27 mouse cellular contexts compared by ENCODE assay signal in genomic region chr17:68764329-68764880, GRCm38 (mm10).
DNase-seq lines count a peak whose midpoint lies in the region; ATAC-seq lines count a peak whose summit lies in the region.
"Had no signal": no experiment of that assay in that cellular context is flagged by ENCODE, and none has a peak within 500 bp of the region (broad histone marks: within the 10 kb centered on the region; RNA-seq: fewer than 3 reads in every experiment).

No protein-coding gene starts in this region.

- H3K4me1 ChIP-seq in hindbrain, embryonic 15.5 days (replicated peaks), result no peaks in the 10 kb centered on the region
- no peaks in the 10 kb centered on the region for H3K4me1 ChIP-seq in hindbrain, embryonic 11.5 days (replicated peaks; ENCODE audit: control insufficient read depth, insufficient read depth, low read length)
- H3K4me1 ChIP-seq in midbrain, embryonic 13.5 days (replicated peaks), result no peaks in the 10 kb centered on the region
- no peaks in the 10 kb centered on the region for H3K4me1 ChIP-seq in midbrain, embryonic 16.5 days (ENCODE audit: control insufficient read depth, insufficient read depth, low read length)
- H3K4me1 ChIP-seq: heart, embryonic 13.5 days; limb, embryonic 10.5 days; neural tube, embryonic 13.5 days had no signal

- H3K36me3 ChIP-seq in hindbrain, embryonic 15.5 days, result no peaks in the 10 kb centered on the region
- no peaks in the 10 kb centered on the region for H3K36me3 ChIP-seq in hindbrain, embryonic 11.5 days (ENCODE audit: control insufficient read depth, insufficient read depth, low read length)
- H3K36me3 ChIP-seq in midbrain, embryonic 13.5 days, result no peaks in the 10 kb centered on the region
- H3K36me3 ChIP-seq in midbrain, embryonic 16.5 days (ENCODE audit: control insufficient read depth, insufficient read depth, low read length), result no peaks in the 10 kb centered on the region
- H3K36me3 ChIP-seq: heart, embryonic 13.5 days; limb, embryonic 10.5 days; neural tube, embryonic 13.5 days had no signal

- no peaks in the 10 kb centered on the region for H3K27me3 ChIP-seq in hindbrain, embryonic 15.5 days
- H3K27me3 ChIP-seq in hindbrain, embryonic 11.5 days (ENCODE audit: control insufficient read depth, insufficient read depth, low read length), result no peaks in the 10 kb centered on the region
- no peaks in the 10 kb centered on the region for H3K27me3 ChIP-seq in midbrain, embryonic 13.5 days
- H3K27me3 ChIP-seq in midbrain, embryonic 16.5 days (ENCODE audit: control insufficient read depth, insufficient read depth, low read depth, low read length), result no peaks in the 10 kb centered on the region
- H3K27me3 ChIP-seq: heart, embryonic 13.5 days; neural tube, embryonic 13.5 days; Patski had no signal

- H3K4me2 ChIP-seq in hindbrain, embryonic 15.5 days, result no peak overlapping the region
- H3K4me2 ChIP-seq in hindbrain, embryonic 11.5 days (replicated peaks; ENCODE audit: low read depth, low read length), result no peak overlapping the region
- H3K4me2 ChIP-seq in midbrain, embryonic 13.5 days (replicated peaks), result no peak overlapping the region
- no peak overlapping the region for H3K4me2 ChIP-seq in midbrain, embryonic 16.5 days (ENCODE audit: low read length)
- H3K4me2 ChIP-seq: heart, embryonic 13.5 days; neural tube, embryonic 13.5 days had no signal

- DNase-seq in hindbrain, embryonic 11.5 days (ENCODE audit: low spot score), result no peak
- DNase-seq in cerebellum, adult 8-10 months, result peak; percentile 21
- DNase-seq in cerebellum, postnatal 36 days, result peak; percentile 30 to 45
- DNase-seq in testis, postnatal 10 days (ENCODE audit: low spot score), result no peak
- DNase-seq: adrenal gland, adult 2 months; forebrain, postnatal 0 days; gastrocnemius, postnatal 14 days; heart, adult 18-20 months; heart, postnatal 14 days; layer of hippocampus, adult 9-11 months; liver; lung, postnatal 10 days; midbrain, embryonic 14.5 days; thymus, postnatal 36 days had no signal

- WGBS in hindbrain, embryonic 15.5 days, result 82% methylated on average over 10 of the region's 10 CpGs
- WGBS in hindbrain, embryonic 11.5 days, result 85% methylated on average over 10 of the region's 10 CpGs
- WGBS in midbrain, embryonic 13.5 days, result 89% methylated on average over 10 of the region's 10 CpGs
- 86% methylated on average over 10 of the region's 10 CpGs for WGBS in midbrain, embryonic 16.5 days

- ATAC-seq in hindbrain, embryonic 15.5 days (ENCODE audit: low FRiP score, low read depth), result peak; percentile 45
- ATAC-seq in hindbrain, embryonic 11.5 days (ENCODE audit: low FRiP score), result no peak
- ATAC-seq in midbrain, embryonic 13.5 days, result 0 out of 2 replicates have a peak, but pooled peaks have one; percentile 37
- no peak for ATAC-seq in midbrain, embryonic 16.5 days
- ATAC-seq in erythroid progenitor cell, adult 5-6 weeks (replicated peaks; ENCODE audit: low FRiP score, poor library complexity, severe bottlenecking), result no peak
- ATAC-seq: CD4-positive, CD25-positive, alpha-beta regulatory T cell, adult 4 months; forebrain, postnatal 0 days; intestine, postnatal 0 days; Patski had no signal

- H3K9me3 ChIP-seq in hindbrain, embryonic 15.5 days, result no peaks in the 10 kb centered on the region
- H3K9me3 ChIP-seq in hindbrain, embryonic 11.5 days (ENCODE audit: control insufficient read depth, low read length), result no peaks in the 10 kb centered on the region
- H3K9me3 ChIP-seq in midbrain, embryonic 13.5 days, result no peaks in the 10 kb centered on the region
- no peaks in the 10 kb centered on the region for H3K9me3 ChIP-seq in midbrain, embryonic 16.5 days (replicated peaks; ENCODE audit: control insufficient read depth, low read length, poor library complexity, severe bottlenecking)
- H3K9me3 ChIP-seq: heart, embryonic 13.5 days; limb, embryonic 10.5 days; neural tube, embryonic 13.5 days had no signal

- no peak overlapping the region for H3K9ac ChIP-seq in hindbrain, embryonic 15.5 days
- no peak overlapping the region for H3K9ac ChIP-seq in hindbrain, embryonic 11.5 days (ENCODE audit: low read depth, low read length)
- H3K9ac ChIP-seq in midbrain, embryonic 13.5 days (replicated peaks), result no peak overlapping the region
- no peak overlapping the region for H3K9ac ChIP-seq in midbrain, embryonic 16.5 days (ENCODE audit: low read depth, low read length)
- H3K9ac ChIP-seq: forebrain, postnatal 0 days; heart, embryonic 13.5 days; neural tube, embryonic 13.5 days had no signal

- H3K27ac ChIP-seq in hindbrain, embryonic 15.5 days (replicated peaks), result no peak overlapping the region
- no peak overlapping the region for H3K27ac ChIP-seq in hindbrain, embryonic 11.5 days (ENCODE audit: low read depth, low read length)
- no peak overlapping the region for H3K27ac ChIP-seq in midbrain, embryonic 13.5 days
- no peak overlapping the region for H3K27ac ChIP-seq in midbrain, embryonic 16.5 days (ENCODE audit: low read length)
- H3K27ac ChIP-seq: heart, embryonic 13.5 days; kidney, postnatal 0 days; left cerebral cortex, adult 2 months; limb, embryonic 10.5 days; neural tube, embryonic 13.5 days had no signal

- no peak overlapping the region for H3K4me3 ChIP-seq in hindbrain, embryonic 15.5 days
- H3K4me3 ChIP-seq in hindbrain, embryonic 11.5 days (ENCODE audit: low read depth, low read length), result no peak overlapping the region
- H3K4me3 ChIP-seq in midbrain, embryonic 13.5 days (replicated peaks), result no peak overlapping the region
- no peak overlapping the region for H3K4me3 ChIP-seq in midbrain, embryonic 16.5 days (ENCODE audit: low read depth, low read length)
- H3K4me3 ChIP-seq: heart, embryonic 13.5 days; left cerebral cortex, adult 2 months; limb, embryonic 10.5 days; myocyte; neural tube, embryonic 13.5 days had no signal

Comparison
In these comparisons a context has a peak if more than half of its experiments do, and no peak if none do; other contexts are left out.
1. ATAC-seq: peak in hindbrain, embryonic 15.5 days (single experiment) and midbrain, embryonic 13.5 days (single experiment); none in hindbrain, embryonic 11.5 days (single experiment), midbrain, embryonic 16.5 days (single experiment) and erythroid progenitor cell, adult 5-6 weeks (single experiment).
2. DNase-seq: peak in cerebellum, adult 8-10 months (single experiment) and cerebellum, postnatal 36 days (2 of 2); none in hindbrain, embryonic 11.5 days (single experiment) and testis, postnatal 10 days (single experiment).